Mouse (Mus musculus): ENCODE data around the gene Hcrtr2. TPM values are rescaled to one million over a fixed set of nuclear protein-coding genes. Genes with fewer than 3 reads are reported as not detected.

Hcrtr2 gene
- polyA plus RNA-seq, 1 experiment from 2014 or later = not detected

- Histone ChIP-seq H3K36me3 (ENCODE audit: insufficient read depth, low read length) (no peaks in the 10 kb centered on the region), H3K4me2 (replicated peaks; ENCODE audit: low read depth, low read length) (peak overlapping the region; percentile 61), H3K4me1 (ENCODE audit: insufficient read depth, low read depth, low read length) (no peaks in the 10 kb centered on the region), H3K9me3 (ENCODE audit: low read length) (no peaks in the 10 kb centered on the region), H3K9ac (replicated peaks; ENCODE audit: low read depth) (no peak overlapping the region), H3K4me3 (ENCODE audit: low read depth, low read length) (peak overlapping the region; percentile 32), H3K27me3 (replicated peaks; ENCODE audit: insufficient read depth, low read length) (0 out of 2 replicates have a peak, but pooled peaks cover 6% of the 10 kb centered on the region), H3K27ac (ENCODE audit: low read length) (no peak overlapping the region)
- no peak for ATAC-seq
- TF ChIP-seq EP300 (IDR thresholded peaks at IDR 0.05) = no peak
- no peak for TF ChIP-seq CTCF (IDR thresholded peaks at IDR 0.05)
- WGBS = 8% methylated on average over 24 of the region's 24 CpGs
- no peak for DNase-seq (ENCODE audit: low spot score)
Measured at GRCm38 (mm10) chr9:76322122-76323052, 1.3 kb downstream of the Hcrtr2 start.

- no peak overlapping the region for H3K4me3 ChIP-seq (ENCODE audit: low read depth, low read length)
- 50% methylated on average over 4 of the region's 4 CpGs for WGBS
Measured at GRCm38 (mm10) chr9:76321589-76321988, 2.1 kb downstream of the Hcrtr2 start.

DNA sequence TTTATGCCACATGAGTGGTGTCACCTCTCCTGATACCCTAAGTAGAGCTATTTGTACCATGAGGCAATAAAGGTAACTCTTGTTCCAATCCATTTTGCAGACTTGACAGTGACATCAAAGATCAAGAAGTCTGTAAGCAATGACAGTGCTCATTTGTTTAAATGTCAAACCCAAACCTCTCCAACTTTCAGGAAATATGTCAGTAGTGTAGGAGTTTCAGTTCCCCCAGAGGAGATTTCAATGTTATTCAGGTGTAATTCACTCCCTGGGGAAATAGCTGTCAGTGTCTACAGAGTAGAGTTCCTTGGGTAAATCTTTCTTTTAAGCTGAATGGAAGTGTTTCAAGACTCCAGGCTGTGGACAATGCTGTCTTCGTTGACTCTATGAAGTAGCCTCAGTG lies 2.9 kb downstream of the Hcrtr2 start:
- WGBS = 75% methylated on average over 1 of the region's 1 CpGs
- no peak overlapping the region for H3K4me3 ChIP-seq (ENCODE audit: low read depth, low read length)
- DNase-seq (ENCODE audit: low spot score) (no peak), ATAC-seq (no peak)
- H3K4me2 ChIP-seq (replicated peaks; ENCODE audit: low read depth, low read length) = no peak overlapping the region
- no peak overlapping the region for H3K27ac ChIP-seq (ENCODE audit: low read length)
- no peaks in the 10 kb centered on the region for H3K4me1 ChIP-seq (ENCODE audit: insufficient read depth, low read depth, low read length)
- H3K27me3 ChIP-seq (replicated peaks; ENCODE audit: insufficient read depth, low read length) = 0 out of 2 replicates have a peak, but pooled peaks cover 6% of the 10 kb centered on the region
- no peak for TF ChIP-seq CTCF (IDR thresholded peaks at IDR 0.05)
- no peak for TF ChIP-seq EP300 (IDR thresholded peaks at IDR 0.05)
- H3K36me3 ChIP-seq (ENCODE audit: insufficient read depth, low read length) = no peaks in the 10 kb centered on the region
- no peaks in the 10 kb centered on the region for H3K9me3 ChIP-seq (ENCODE audit: low read length)
- H3K9ac ChIP-seq (replicated peaks; ENCODE audit: low read depth) = no peak overlapping the region

More at GRCm38 (mm10) chr9:76321589-76321988, 2.1 kb downstream of the Hcrtr2 start:
- H3K27ac ChIP-seq (ENCODE audit: low read length) = no peak overlapping the region
- H3K9ac ChIP-seq (replicated peaks; ENCODE audit: low read depth) = no peak overlapping the region
- peak; percentile 62 for ATAC-seq
- no peak overlapping the region for H3K4me2 ChIP-seq (replicated peaks; ENCODE audit: low read depth, low read length)
- TF ChIP-seq EP300 (IDR thresholded peaks at IDR 0.05) (0 out of 2 replicates have a peak, but pooled peaks have one; percentile 23), CTCF (IDR thresholded peaks at IDR 0.05) (no peak)
- DNase-seq (ENCODE audit: low spot score) = peak; percentile 51
- H3K4me1 ChIP-seq (ENCODE audit: insufficient read depth, low read depth, low read length) = no peaks in the 10 kb centered on the region
- H3K27me3 ChIP-seq (replicated peaks; ENCODE audit: insufficient read depth, low read length) = 0 out of 2 replicates have a peak, but pooled peaks cover 6% of the 10 kb centered on the region
- no peaks in the 10 kb centered on the region for H3K9me3 ChIP-seq (ENCODE audit: low read length)
- H3K36me3 ChIP-seq (ENCODE audit: insufficient read depth, low read length) = no peaks in the 10 kb centered on the region

- DNase-seq (ENCODE audit: low spot score) = no peak
- no peaks in the 10 kb centered on the region for H3K4me1 ChIP-seq (ENCODE audit: insufficient read depth, low read depth, low read length)
- ATAC-seq = no peak
- no peak for TF ChIP-seq EP300 (IDR thresholded peaks at IDR 0.05)
- TF ChIP-seq CTCF (IDR thresholded peaks at IDR 0.05) = no peak
- H3K4me3 ChIP-seq (ENCODE audit: low read depth, low read length) = no peak overlapping the region
- H3K27ac ChIP-seq (ENCODE audit: low read length) = no peak overlapping the region
- H3K4me2 ChIP-seq (replicated peaks; ENCODE audit: low read depth, low read length) = no peak overlapping the region
- no peak overlapping the region for H3K9ac ChIP-seq (replicated peaks; ENCODE audit: low read depth)
- WGBS = 65% methylated on average over 4 of the region's 4 CpGs
- 0 out of 2 replicates have a peak, but pooled peaks cover 6% of the 10 kb centered on the region for H3K27me3 ChIP-seq (replicated peaks; ENCODE audit: insufficient read depth, low read length)
- H3K36me3 ChIP-seq (ENCODE audit: insufficient read depth, low read length) = no peaks in the 10 kb centered on the region
- H3K9me3 ChIP-seq (ENCODE audit: low read length) = no peaks in the 10 kb centered on the region
Measured at GRCm38 (mm10) chr9:76318302-76318701, 5.4 kb downstream of the Hcrtr2 start.

DNA sequence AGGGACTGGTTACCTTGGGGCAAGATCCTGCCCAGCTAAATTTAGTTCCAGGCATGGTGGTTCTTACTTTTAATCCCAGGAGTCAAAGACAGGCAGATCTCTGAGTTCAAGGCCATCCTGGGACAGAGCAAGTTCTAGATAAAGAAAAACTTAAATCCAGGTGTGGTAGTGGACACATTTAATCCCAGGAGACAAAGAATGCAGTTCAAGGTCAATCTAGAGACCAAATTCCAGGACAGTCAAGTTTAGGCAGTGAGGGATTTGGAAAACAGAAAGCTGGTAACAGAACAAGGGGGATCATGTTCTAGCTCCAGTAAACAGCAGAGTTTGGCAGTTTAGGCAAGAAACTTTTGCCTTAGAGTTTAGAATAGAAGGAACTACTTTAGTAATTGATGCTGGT lies 8.6 kb downstream of the Hcrtr2 start:
- Histone ChIP-seq H3K4me1 (ENCODE audit: insufficient read depth, low read depth, low read length) (no peaks in the 10 kb centered on the region), H3K4me3 (ENCODE audit: low read depth, low read length) (no peak overlapping the region), H3K9ac (replicated peaks; ENCODE audit: low read depth) (no peak overlapping the region), H3K4me2 (replicated peaks; ENCODE audit: low read depth, low read length) (no peak overlapping the region), H3K36me3 (ENCODE audit: insufficient read depth, low read length) (no peaks in the 10 kb centered on the region), H3K9me3 (ENCODE audit: low read length) (no peaks in the 10 kb centered on the region), H3K27me3 (replicated peaks; ENCODE audit: insufficient read depth, low read length) (no peaks in the 10 kb centered on the region), H3K27ac (ENCODE audit: low read length) (no peak overlapping the region)
- ATAC-seq (no peak), DNase-seq (ENCODE audit: low spot score) (no peak)
- TF ChIP-seq CTCF (IDR thresholded peaks at IDR 0.05) = no peak
- TF ChIP-seq EP300 (IDR thresholded peaks at IDR 0.05) = no peak

DNA sequence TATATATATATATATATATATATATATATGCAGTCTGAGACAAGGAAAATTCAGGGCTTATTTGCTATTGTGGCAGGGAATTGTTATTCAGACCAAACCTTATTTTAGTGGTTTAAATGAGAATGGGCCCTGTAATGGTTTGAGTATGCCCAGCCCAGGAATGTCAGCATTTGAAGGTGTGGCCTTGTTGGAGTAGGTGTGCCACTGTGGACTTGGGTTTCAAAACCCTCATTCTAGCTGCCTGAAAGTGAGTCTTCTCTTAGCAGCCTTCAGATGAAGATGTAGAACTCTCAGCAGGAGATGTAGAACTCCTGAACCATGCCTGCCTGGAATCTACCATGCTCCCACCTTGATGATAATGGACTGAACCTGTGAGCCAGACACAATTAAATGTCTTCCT lies 9.7 kb downstream of the Hcrtr2 start:
- Histone ChIP-seq H3K4me2 (replicated peaks; ENCODE audit: low read depth, low read length) (no peak overlapping the region), H3K27ac (ENCODE audit: low read length) (no peak overlapping the region), H3K36me3 (ENCODE audit: insufficient read depth, low read length) (no peaks in the 10 kb centered on the region), H3K27me3 (replicated peaks; ENCODE audit: insufficient read depth, low read length) (no peaks in the 10 kb centered on the region), H3K9ac (replicated peaks; ENCODE audit: low read depth) (no peak overlapping the region), H3K4me3 (ENCODE audit: low read depth, low read length) (no peak overlapping the region), H3K4me1 (ENCODE audit: insufficient read depth, low read depth, low read length) (no peaks in the 10 kb centered on the region), H3K9me3 (ENCODE audit: low read length) (no peaks in the 10 kb centered on the region)
- no peak for DNase-seq (ENCODE audit: low spot score)
- no peak for ATAC-seq
- TF ChIP-seq EP300 (IDR thresholded peaks at IDR 0.05) = no peak
- TF ChIP-seq CTCF (IDR thresholded peaks at IDR 0.05) = no peak

All from lung, postnatal 0 days (tissue).